Mouse (Mus musculus) cerebellum, adult 2 months (tissue): Measurements from ENCODE around the gene Slc10a6.

ENCODE experiments used
- CTCF ChIP-seq: fragments of 200-500 bp; IDR thresholded peaks from 2 replicates; pipeline ENCODE4 v1.5.1; 2011; ENCODE audit warnings: low read depth, mild to moderate bottlenecking, control low read depth, low read length, moderate library complexity, borderline replicate concordance; ENCODE audit not compliant: insufficient read depth
- POLR2A ChIP-seq: fragments of 200-500 bp; IDR thresholded peaks from 2 replicates; pipeline ENCODE4 v1.6.1; 2011; ENCODE audit warnings: low read length, control low read depth, borderline replicate concordance; ENCODE audit not compliant: insufficient read depth

- TF ChIP-seq CTCF (no peak), POLR2A (no peak)
Measured at GRCm38 (mm10) chr5:103629854-103630580, 814 bp upstream of the Slc10a6 start.
